Mouse (Mus musculus) megakaryocyte, embryonic 14.5 days (primary cell): Measurements from ENCODE around the gene Crlf1.

Experiments
- FLI1 ChIP-seq: IDR thresholded peaks from 2 replicates; pipeline ENCODE4 v1.6.1; 2012; ENCODE audit warnings: low read length, inconsistent platforms, mixed read lengths
- GATA1 ChIP-seq: IDR thresholded peaks from 3 replicates; pipeline ENCODE4 v1.6.1; 2012; ENCODE audit warnings: mixed read lengths, low read length, inconsistent platforms, borderline replicate concordance

- TF ChIP-seq GATA1 (no peak), FLI1 (no peak)
Measured at GRCm38 (mm10) chr8:70504851-70505250, 11.9 kb downstream of the Crlf1 start.
